Comparison of ENCODE assay signal across 19 mouse cellular contexts in genomic region chr17:46593124-46593523, GRCm38 (mm10). TPM values are rescaled to one million over a fixed set of nuclear protein-coding genes. Genes with fewer than 3 reads are reported as not detected.
A peak's percentile ranks its signal among the peaks of the same experiment; 100 is the strongest.
DNase-seq lines count a peak whose midpoint lies in the region; ATAC-seq and TF ChIP-seq lines count a peak whose summit lies in the region.
"Had no signal": no experiment of that assay in that cellular context is flagged by ENCODE, and none has a peak within 500 bp of the region (broad histone marks: within the 10 kb centered on the region; RNA-seq: fewer than 3 reads in every experiment).

No protein-coding gene starts in this region.

- no peaks in the 10 kb centered on the region for H3K9me3 ChIP-seq in embryonic facial prominence, embryonic 12.5 days
- no peaks in the 10 kb centered on the region; the same call in 1 of the 2 replicates for H3K9me3 ChIP-seq in embryonic facial prominence, embryonic 10.5 days
- no peaks in the 10 kb centered on the region for H3K9me3 ChIP-seq in lung, embryonic 15.5 days
- no peaks in the 10 kb centered on the region for H3K9me3 ChIP-seq in lung, postnatal 0 days (ENCODE audit: low read length)
- H3K9me3 ChIP-seq: heart, embryonic 15.5 days; hindbrain, embryonic 15.5 days; liver, embryonic 13.5 days; neural tube, embryonic 15.5 days had no signal

- DNase-seq in embryonic facial prominence, embryonic 10.5 days (ENCODE audit: low spot score): no peak
- no peak for DNase-seq in lung, postnatal 4 days
- peak; percentile 69 for DNase-seq in lung, postnatal 0 days (ENCODE audit: low spot score)
- DNase-seq in right cerebral cortex, adult 18-20 months: no peak
- DNase-seq: adrenal gland, postnatal 14 days; cerebellum, adult 2 months; gastrocnemius, postnatal 36 days; heart, adult 2 months; heart, postnatal 36 days; kidney, adult 8-10 months; kidney, postnatal 10 days; liver, embryonic 13.5 days had no signal

- H3K27ac ChIP-seq in embryonic facial prominence, embryonic 12.5 days: 0 out of 2 replicates have a peak overlapping the region, but pooled peaks have one; percentile 5
- no peak overlapping the region for H3K27ac ChIP-seq in embryonic facial prominence, embryonic 10.5 days (replicated peaks)
- peak overlapping the region; percentile 60; the same call in 1 of the 2 replicates for H3K27ac ChIP-seq in lung, embryonic 15.5 days
- peak overlapping the region; percentile 69 for H3K27ac ChIP-seq in lung, postnatal 0 days (ENCODE audit: low read length)
- H3K27ac ChIP-seq: heart, adult 2 months; heart, embryonic 15.5 days; hindbrain, embryonic 15.5 days; liver, embryonic 13.5 days; neural tube, embryonic 15.5 days had no signal

- TF ChIP-seq CTCF in lung, postnatal 0 days (IDR thresholded peaks at IDR 0.05): no peak

- H3K9ac ChIP-seq in embryonic facial prominence, embryonic 12.5 days: no peak overlapping the region
- H3K9ac ChIP-seq in lung, embryonic 15.5 days: no peak overlapping the region
- H3K9ac ChIP-seq in lung, postnatal 0 days (replicated peaks; ENCODE audit: low read depth): no peak overlapping the region
- H3K9ac ChIP-seq: heart, embryonic 15.5 days; hindbrain, embryonic 15.5 days; liver, embryonic 13.5 days; neural tube, embryonic 15.5 days had no signal

- TF ChIP-seq EP300 in lung, postnatal 0 days (IDR thresholded peaks at IDR 0.05): peak; percentile 70

- peaks cover 16% of the 10 kb centered on the region for H3K4me1 ChIP-seq in embryonic facial prominence, embryonic 12.5 days
- H3K4me1 ChIP-seq in embryonic facial prominence, embryonic 10.5 days: peaks cover 25% of the 10 kb centered on the region
- H3K4me1 ChIP-seq in lung, embryonic 15.5 days: peaks cover 36% of the 10 kb centered on the region
- no peaks in the 10 kb centered on the region; the same call in 1 of the 2 replicates for H3K4me1 ChIP-seq in lung, postnatal 0 days (ENCODE audit: insufficient read depth, low read depth, low read length)

- 92% methylated on average over 4 of the region's 4 CpGs for WGBS in embryonic facial prominence, embryonic 12.5 days
- WGBS in embryonic facial prominence, embryonic 10.5 days: 94% methylated on average over 4 of the region's 4 CpGs
- WGBS in lung, embryonic 15.5 days: 78% methylated on average over 4 of the region's 4 CpGs
- 66% methylated on average over 4 of the region's 4 CpGs for WGBS in lung, postnatal 0 days

- no peaks in the 10 kb centered on the region for H3K27me3 ChIP-seq in embryonic facial prominence, embryonic 12.5 days
- H3K27me3 ChIP-seq in embryonic facial prominence, embryonic 10.5 days (replicated peaks; ENCODE audit: low read depth, poor library complexity, severe bottlenecking): no peaks in the 10 kb centered on the region
- no peaks in the 10 kb centered on the region for H3K27me3 ChIP-seq in lung, embryonic 15.5 days
- H3K27me3 ChIP-seq in lung, postnatal 0 days (replicated peaks; ENCODE audit: insufficient read depth, low read length): no peaks in the 10 kb centered on the region
- H3K27me3 ChIP-seq: heart, embryonic 15.5 days; hindbrain, embryonic 15.5 days; liver, embryonic 13.5 days; neural tube, embryonic 15.5 days had no signal

- H3K4me2 ChIP-seq in embryonic facial prominence, embryonic 12.5 days (replicated peaks): no peak overlapping the region
- no peak overlapping the region for H3K4me2 ChIP-seq in lung, embryonic 15.5 days
- H3K4me2 ChIP-seq in lung, postnatal 0 days (replicated peaks; ENCODE audit: low read depth, low read length): no peak overlapping the region
- H3K4me2 ChIP-seq: heart, embryonic 15.5 days; hindbrain, embryonic 15.5 days; liver, embryonic 13.5 days; midbrain, embryonic 11.5 days; neural tube, embryonic 15.5 days had no signal

- no peak overlapping the region for H3K4me3 ChIP-seq in embryonic facial prominence, embryonic 12.5 days
- no peak overlapping the region for H3K4me3 ChIP-seq in embryonic facial prominence, embryonic 10.5 days
- no peak overlapping the region for H3K4me3 ChIP-seq in lung, embryonic 15.5 days
- no peak overlapping the region for H3K4me3 ChIP-seq in lung, postnatal 0 days (ENCODE audit: low read depth, low read length)
- H3K4me3 ChIP-seq: heart, adult 2 months; heart, embryonic 15.5 days; hindbrain, embryonic 15.5 days; liver, embryonic 13.5 days; neural tube, embryonic 15.5 days had no signal

- H3K36me3 ChIP-seq in embryonic facial prominence, embryonic 12.5 days: peaks cover 40% of the 10 kb centered on the region
- peaks cover 61% of the 10 kb centered on the region for H3K36me3 ChIP-seq in embryonic facial prominence, embryonic 10.5 days (replicated peaks)
- H3K36me3 ChIP-seq in lung, embryonic 15.5 days: peaks cover 31% of the 10 kb centered on the region
- H3K36me3 ChIP-seq in lung, postnatal 0 days (ENCODE audit: insufficient read depth, low read length): no peaks in the 10 kb centered on the region; the same call in 1 of the 2 replicates
- H3K36me3 ChIP-seq: liver, embryonic 13.5 days had no signal

- ATAC-seq in embryonic facial prominence, embryonic 12.5 days (ENCODE audit: insufficient number of reproducible peaks, insufficient read depth, low FRiP score, low TSS enrichment): no peak
- ATAC-seq in lung, embryonic 15.5 days (ENCODE audit: borderline replicate concordance, extremely low read depth, low FRiP score, low TSS enrichment): no peak
- ATAC-seq in lung, postnatal 0 days: peak; percentile 80
- ATAC-seq in erythroid progenitor cell, adult 5-6 weeks (replicated peaks; ENCODE audit: low FRiP score, poor library complexity, severe bottlenecking): no peak

RNA-seq across cellular contexts. Expression of gene Ptk7, which starts 36.2 kb away (rescaled TPM):
- polyA plus RNA-seq in embryonic facial prominence, embryonic 12.5 days (2016; fragmentation: Nextera tagmentation; extraction: Ambion mirVana): 130 and 134 TPM in 2 replicates
- polyA plus RNA-seq in embryonic facial prominence, embryonic 10.5 days (2016; fragmentation: Nextera tagmentation; extraction: Ambion mirVana): 92.5 and 95.1 TPM in 2 replicates
- 134 and 142 TPM in 2 replicates for polyA plus RNA-seq in lung, embryonic 15.5 days (2015; fragmentation: Nextera tagmentation; extraction: Ambion mirVana)
- polyA plus RNA-seq in lung, postnatal 0 days (2015; fragmentation: Nextera tagmentation; extraction: Ambion mirVana): 73.2 and 75.8 TPM in 2 replicates
- total RNA-seq in erythroid progenitor cell, adult 5-6 weeks (2015; ENCODE audit: low replicate concordance): not detected in 2 replicates
- 0.30 TPM in 1 of 2 replicates, not detected in the other for total RNA-seq in erythroid progenitor cell, adult 5-6 weeks (2017; ENCODE audit: low replicate concordance)

RNA-seq across cellular contexts. Expression of gene Srf, which starts 37.1 kb away (rescaled TPM):
- polyA plus RNA-seq in embryonic facial prominence, embryonic 12.5 days (2016; fragmentation: Nextera tagmentation; extraction: Ambion mirVana): 10.5 and 12.0 TPM in 2 replicates
- polyA plus RNA-seq in embryonic facial prominence, embryonic 10.5 days (2016; fragmentation: Nextera tagmentation; extraction: Ambion mirVana): 5.6 and 7.0 TPM in 2 replicates
- polyA plus RNA-seq in lung, embryonic 15.5 days (2015; fragmentation: Nextera tagmentation; extraction: Ambion mirVana): 10.4 and 10.7 TPM in 2 replicates
- 5.1 and 5.6 TPM in 2 replicates for polyA plus RNA-seq in lung, postnatal 0 days (2015; fragmentation: Nextera tagmentation; extraction: Ambion mirVana)
- 12.2 and 23.8 TPM in 2 replicates for total RNA-seq in erythroid progenitor cell, adult 5-6 weeks (2015; ENCODE audit: low replicate concordance)
- 7.2 and 9.9 TPM in 2 replicates for total RNA-seq in erythroid progenitor cell, adult 5-6 weeks (2017; ENCODE audit: low replicate concordance)

RNA-seq across cellular contexts. Expression of gene Cul9, which starts 46.9 kb away (rescaled TPM):
- polyA plus RNA-seq in embryonic facial prominence, embryonic 12.5 days (2016; fragmentation: Nextera tagmentation; extraction: Ambion mirVana): 12.4 and 13.4 TPM in 2 replicates
- polyA plus RNA-seq in embryonic facial prominence, embryonic 10.5 days (2016; fragmentation: Nextera tagmentation; extraction: Ambion mirVana): 5.2 and 6.1 TPM in 2 replicates
- 2.9 and 3.4 TPM in 2 replicates for polyA plus RNA-seq in lung, embryonic 15.5 days (2015; fragmentation: Nextera tagmentation; extraction: Ambion mirVana)
- 3.5 and 3.8 TPM in 2 replicates for polyA plus RNA-seq in lung, postnatal 0 days (2015; fragmentation: Nextera tagmentation; extraction: Ambion mirVana)
- 0.42 and 5.8 TPM in 2 replicates for total RNA-seq in erythroid progenitor cell, adult 5-6 weeks (2015; ENCODE audit: low replicate concordance)
- 0.26 TPM in 1 of 2 replicates, not detected in the other for total RNA-seq in erythroid progenitor cell, adult 5-6 weeks (2017; ENCODE audit: low replicate concordance)

RNA-seq across cellular contexts. Expression of gene Klc4, which starts 52.7 kb away (rescaled TPM):
- 28.5 and 29.8 TPM in 2 replicates for polyA plus RNA-seq in embryonic facial prominence, embryonic 12.5 days (2016; fragmentation: Nextera tagmentation; extraction: Ambion mirVana)
- 29.0 and 32.0 TPM in 2 replicates for polyA plus RNA-seq in embryonic facial prominence, embryonic 10.5 days (2016; fragmentation: Nextera tagmentation; extraction: Ambion mirVana)
- polyA plus RNA-seq in lung, embryonic 15.5 days (2015; fragmentation: Nextera tagmentation; extraction: Ambion mirVana): 24.9 and 25.8 TPM in 2 replicates
- polyA plus RNA-seq in lung, postnatal 0 days (2015; fragmentation: Nextera tagmentation; extraction: Ambion mirVana): 36.5 and 38.4 TPM in 2 replicates
- 1.3 and 2.9 TPM in 2 replicates for total RNA-seq in erythroid progenitor cell, adult 5-6 weeks (2015; ENCODE audit: low replicate concordance)
- total RNA-seq in erythroid progenitor cell, adult 5-6 weeks (2017; ENCODE audit: low replicate concordance): 4.5 and 5.5 TPM in 2 replicates

RNA-seq across cellular contexts. Expression of gene Mrpl2, which starts 52.9 kb away (rescaled TPM):
- polyA plus RNA-seq in embryonic facial prominence, embryonic 12.5 days (2016; fragmentation: Nextera tagmentation; extraction: Ambion mirVana): 98.1 and 102 TPM in 2 replicates
- 124 and 142 TPM in 2 replicates for polyA plus RNA-seq in embryonic facial prominence, embryonic 10.5 days (2016; fragmentation: Nextera tagmentation; extraction: Ambion mirVana)
- 106 TPM in 2 replicates for polyA plus RNA-seq in lung, embryonic 15.5 days (2015; fragmentation: Nextera tagmentation; extraction: Ambion mirVana)
- 69.2 and 88.6 TPM in 2 replicates for polyA plus RNA-seq in lung, postnatal 0 days (2015; fragmentation: Nextera tagmentation; extraction: Ambion mirVana)
- total RNA-seq in erythroid progenitor cell, adult 5-6 weeks (2015; ENCODE audit: low replicate concordance): 5.8 and 10.9 TPM in 2 replicates
- total RNA-seq in erythroid progenitor cell, adult 5-6 weeks (2017; ENCODE audit: low replicate concordance): 12.5 and 13.3 TPM in 2 replicates
